Mouse (Mus musculus): ENCODE measurements around the gene Prune1.
A peak's percentile ranks its signal among the peaks of the same experiment; 100 is the strongest.

The Prune1 gene

GRCm38 (mm10) chr3:95306244-95306643, 24.4 kb upstream of the Prune1 start:
- no peak for DNase-seq (ENCODE audit: low read depth, low spot score)

- DNase-seq (ENCODE audit: low read depth, low spot score) = no peak
Observed at GRCm38 (mm10) chr3:95301204-95301796, 19.4 kb upstream of the Prune1 start.

GRCm38 (mm10) chr3:95298018-95298417, 16.1 kb upstream of the Prune1 start:
- DNase-seq (ENCODE audit: low read depth, low spot score) = no peak

GRCm38 (mm10) chr3:95296103-95296469, 14.2 kb upstream of the Prune1 start:
- DNase-seq (ENCODE audit: low read depth, low spot score) = no peak

GRCm38 (mm10) chr3:95295321-95296102, 13.6 kb upstream of the Prune1 start:
- DNase-seq (ENCODE audit: low read depth, low spot score) = no peak

- DNase-seq (ENCODE audit: low read depth, low spot score) = no peak
Observed at GRCm38 (mm10) chr3:95294718-95295117, 12.8 kb upstream of the Prune1 start.

GRCm38 (mm10) chr3:95294316-95294715, 12.4 kb upstream of the Prune1 start:
- no peak for DNase-seq (ENCODE audit: low read depth, low spot score)

GRCm38 (mm10) chr3:95293537-95293936, 11.7 kb upstream of the Prune1 start:
- DNase-seq (ENCODE audit: low read depth, low spot score) = no peak

- no peak for DNase-seq (ENCODE audit: low read depth, low spot score)
Observed at GRCm38 (mm10) chr3:95292899-95293298, 11.0 kb upstream of the Prune1 start.

- DNase-seq (ENCODE audit: low read depth, low spot score) = no peak
Observed at GRCm38 (mm10) chr3:95291041-95291440, 9.2 kb upstream of the Prune1 start.

- DNase-seq (ENCODE audit: low read depth, low spot score) = no peak
Observed at GRCm38 (mm10) chr3:95290156-95290555, 8.3 kb upstream of the Prune1 start.

- no peak for DNase-seq (ENCODE audit: low read depth, low spot score)
Observed at GRCm38 (mm10) chr3:95289419-95289818, 7.5 kb upstream of the Prune1 start.

GRCm38 (mm10) chr3:95287541-95287940, 5.7 kb upstream of the Prune1 start:
- no peak for DNase-seq (ENCODE audit: low read depth, low spot score)

- no peak for DNase-seq (ENCODE audit: low read depth, low spot score)
Observed at GRCm38 (mm10) chr3:95286510-95286909, 4.6 kb upstream of the Prune1 start.

- no peak for DNase-seq (ENCODE audit: low read depth, low spot score)
Observed at GRCm38 (mm10) chr3:95286011-95286410, 4.1 kb upstream of the Prune1 start.

GRCm38 (mm10) chr3:95285390-95285789, 3.5 kb upstream of the Prune1 start:
- no peak for DNase-seq (ENCODE audit: low read depth, low spot score)

- DNase-seq (ENCODE audit: low read depth, low spot score) = no peak
Observed at GRCm38 (mm10) chr3:95284501-95285281, 2.8 kb upstream of the Prune1 start.

- DNase-seq (ENCODE audit: low read depth, low spot score) = no peak
Observed at GRCm38 (mm10) chr3:95284062-95284461, 2.2 kb upstream of the Prune1 start.

GRCm38 (mm10) chr3:95283589-95283941, 1.7 kb upstream of the Prune1 start:
- no peak for DNase-seq (ENCODE audit: low read depth, low spot score)

GRCm38 (mm10) chr3:95282865-95283588, 1.2 kb upstream of the Prune1 start:
- peak; percentile 59 for DNase-seq (ENCODE audit: low read depth, low spot score)

GRCm38 (mm10) chr3:95282381-95282864, 547 bp upstream of the Prune1 start:
- no peak for DNase-seq (ENCODE audit: low read depth, low spot score)

GRCm38 (mm10) chr3:95280747-95281146, 1.1 kb downstream of the Prune1 start:
- DNase-seq (ENCODE audit: low read depth, low spot score) = no peak
